ENCODE assay signal across 33 mouse cellular contexts in the genomic region with DNA sequence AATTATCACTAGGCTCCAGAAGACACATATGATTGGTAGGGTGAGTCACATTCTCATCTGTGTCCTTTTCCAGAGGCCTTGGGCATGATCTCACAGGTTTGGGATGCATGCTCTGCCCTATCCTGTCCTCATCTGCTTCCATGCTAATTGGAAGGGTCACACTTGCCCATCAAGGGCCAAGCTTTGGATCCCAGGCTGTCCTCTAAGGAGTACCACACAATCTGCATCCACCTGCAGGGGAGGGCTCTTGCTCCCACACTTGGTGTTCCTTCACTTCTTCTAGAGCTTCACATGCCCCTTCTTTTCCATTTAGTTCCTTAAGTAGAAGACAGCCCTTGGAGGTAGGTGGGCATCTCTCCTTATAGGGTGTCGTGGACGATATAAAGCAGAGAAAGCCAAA. TPM values are rescaled to one million over a fixed set of nuclear protein-coding genes. Genes with fewer than 3 reads are reported as not detected.
"Had no signal": no experiment of that assay in that cellular context is flagged by ENCODE, and none has a peak within 500 bp of the region (broad histone marks: within the 10 kb centered on the region; RNA-seq: fewer than 3 reads in every experiment).

No protein-coding gene starts in this region.

- ATAC-seq: hindbrain, postnatal 0 days; intestine, embryonic 16.5 days had no signal

- H3K4me1 ChIP-seq: heart, embryonic 13.5 days; heart, embryonic 15.5 days; kidney, embryonic 15.5 days; limb, embryonic 12.5 days; liver, embryonic 13.5 days; liver, embryonic 15.5 days had no signal

- H3K27ac ChIP-seq: heart, embryonic 13.5 days; heart, embryonic 15.5 days; hindbrain, embryonic 13.5 days; hindbrain, embryonic 15.5 days; hindbrain, postnatal 0 days; kidney, embryonic 15.5 days; kidney, postnatal 0 days; limb, embryonic 12.5 days; liver, embryonic 13.5 days; liver, embryonic 15.5 days had no signal

- H3K4me3 ChIP-seq: heart, embryonic 13.5 days; heart, embryonic 15.5 days; hindbrain, embryonic 13.5 days; hindbrain, embryonic 15.5 days; kidney, embryonic 15.5 days; limb, embryonic 12.5 days; liver, embryonic 13.5 days; liver, embryonic 15.5 days had no signal

- H3K9ac ChIP-seq: heart, embryonic 13.5 days; heart, embryonic 15.5 days; hindbrain, embryonic 13.5 days; hindbrain, embryonic 15.5 days; kidney, embryonic 15.5 days; limb, embryonic 12.5 days; liver, embryonic 13.5 days; liver, embryonic 15.5 days had no signal

- H3K27me3 ChIP-seq: heart, embryonic 13.5 days; heart, embryonic 15.5 days; hindbrain, embryonic 13.5 days; hindbrain, embryonic 15.5 days; kidney, embryonic 15.5 days; limb, embryonic 12.5 days; liver, embryonic 13.5 days; liver, embryonic 15.5 days had no signal

- DNase-seq: gastrocnemius, postnatal 14 days; gastrocnemius, postnatal 36 days; heart, adult 18-20 months; heart, postnatal 14 days; heart, postnatal 36 days; kidney, adult 11 months; kidney, adult 2 months; kidney, adult 9 months; kidney, postnatal 14 days; kidney, postnatal 36 days; layer of hippocampus, adult 9-11 months; layer of hippocampus, postnatal 36 days; left cerebral cortex, postnatal 4 days; liver; liver, embryonic 13.5 days had no signal

- H3K4me2 ChIP-seq: heart, embryonic 11.5 days; heart, embryonic 13.5 days; heart, embryonic 15.5 days; hindbrain, embryonic 13.5 days; hindbrain, embryonic 15.5 days; kidney, embryonic 15.5 days; limb, embryonic 12.5 days; liver, embryonic 11.5 days; liver, embryonic 13.5 days; liver, embryonic 15.5 days had no signal

- H3K36me3 ChIP-seq: heart, embryonic 13.5 days; heart, embryonic 15.5 days; hindbrain, embryonic 13.5 days; hindbrain, embryonic 15.5 days; kidney, embryonic 15.5 days; limb, embryonic 12.5 days; liver, embryonic 13.5 days; liver, embryonic 15.5 days had no signal

- H3K9me3 ChIP-seq: heart, embryonic 13.5 days; heart, embryonic 15.5 days; hindbrain, embryonic 13.5 days; hindbrain, embryonic 15.5 days; kidney, embryonic 15.5 days; limb, embryonic 12.5 days; liver, embryonic 13.5 days; liver, embryonic 15.5 days had no signal

RNA-seq across cellular contexts. Expression of gene Tpo, which starts 20.2 kb away (rescaled TPM):
- total RNA-seq: gastrocnemius, adult 18-20 months; gastrocnemius, adult 8-10 months; gastrocnemius, postnatal 14 days; gastrocnemius, postnatal 36 days; heart, adult 18-20 months; heart, postnatal 14 days; heart, postnatal 36 days; hematopoietic stem cell, adult 5-6 weeks had no signal
- polyA plus RNA-seq: heart, embryonic 11.5 days; heart, embryonic 15.5 days; heart, postnatal 0 days; hindbrain, embryonic 11.5 days; hindbrain, embryonic 13.5 days; intestine, embryonic 16.5 days; kidney, adult 2 months; kidney, embryonic 15.5 days; kidney, postnatal 0 days; limb, embryonic 12.5 days; limb, embryonic 14.5 days; liver, embryonic 11.5 days; liver, embryonic 13.5 days; liver, embryonic 15.5 days had no signal
